Mouse (Mus musculus) small intestine, adult 2 months (tissue): ENCODE results near the gene Synpo2l.

Experiments
- CTCF ChIP-seq: fragments of 200-500 bp; IDR thresholded peaks from 2 replicates; pipeline ENCODE4 v1.5.1; 2012; ENCODE audit warnings: low read depth, mild to moderate bottlenecking, control low read depth, inconsistent platforms, low read length, moderate library complexity, mixed read lengths; ENCODE audit not compliant: insufficient replicate concordance, insufficient read length; ENCODE audit errors: extremely low read depth
- POLR2A ChIP-seq: fragments of 200-500 bp; IDR thresholded peaks from 2 replicates; pipeline ENCODE4 v1.6.1; 2012; ENCODE audit warnings: low read depth, mild to moderate bottlenecking, control low read depth, inconsistent platforms, low read length, moderate library complexity

GRCm38 (mm10) chr14:20651000-20651399, 17.2 kb downstream of the Synpo2l start:
- no peak for TF ChIP-seq CTCF
- no peak for TF ChIP-seq POLR2A
